Mouse (Mus musculus) mouse embryonic stem cell (cell line): ENCODE results near the gene Actg2.
"Not testable (repeated sequence)": the region's sequence is repeated elsewhere in the genome, so short reads cannot be mapped to it uniquely, and the experiment has no call there.

Experiments used
- in situ Hi-C, 2 experiments: fragments of 300-500 bp; cut with MboI; formaldehyde crosslinking; loops; 1 replicate in 1 of 2; 3 replicates in 1 of 2; pipeline ENCODE4 v1.14.3; 2019 to 2020; ENCODE audit warnings: low sequenced_read_pairs in 2 of 2, low pct_unique_long_range_greater_than_20kb in 1 of 2, mixed read lengths in 1 of 2; ENCODE audit not compliant: unreplicated experiment in 1 of 2

Gene Actg2

DNA sequence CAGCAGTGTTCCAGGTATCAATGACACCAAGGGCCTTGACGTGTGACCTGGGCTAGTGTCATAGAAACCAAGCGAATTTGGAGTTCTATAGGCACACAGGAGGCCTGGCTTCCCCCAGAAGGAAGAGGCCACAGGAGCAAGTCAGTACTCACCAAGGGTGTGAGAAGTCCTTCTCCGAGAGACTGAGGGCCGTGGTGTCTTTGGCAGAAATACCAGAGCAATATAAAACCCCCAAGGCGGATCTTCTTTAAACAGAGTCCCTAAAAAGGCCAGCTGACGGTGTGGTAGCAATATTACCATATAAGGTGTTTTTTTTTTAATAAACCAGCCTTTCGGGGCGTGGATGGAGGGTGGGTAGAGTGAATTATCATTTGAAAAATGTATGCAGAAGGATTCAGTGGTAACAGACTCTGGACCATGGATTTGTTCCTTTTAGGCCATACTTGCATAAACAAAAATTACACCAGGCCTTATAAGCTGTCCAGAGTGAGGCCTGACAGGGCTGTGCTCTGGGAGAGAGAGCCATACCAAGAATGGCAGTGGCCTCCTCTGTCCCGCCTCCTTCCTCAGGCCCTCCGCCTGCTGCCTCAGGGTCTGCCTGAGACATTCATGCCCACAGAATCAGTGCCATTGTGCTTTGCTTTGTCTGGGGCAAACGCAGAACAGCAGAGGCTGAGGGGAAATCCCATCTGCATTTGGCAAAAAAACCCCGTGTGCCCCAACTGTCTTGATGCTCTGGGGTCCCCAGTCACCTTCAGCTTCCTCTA, at the start of gene Actg2:
Gene Actg2, minus strand, starts transcription at position 238 of the 767 bp plus-strand sequence.
- in situ Hi-C loops, result no loop called here

DNA sequence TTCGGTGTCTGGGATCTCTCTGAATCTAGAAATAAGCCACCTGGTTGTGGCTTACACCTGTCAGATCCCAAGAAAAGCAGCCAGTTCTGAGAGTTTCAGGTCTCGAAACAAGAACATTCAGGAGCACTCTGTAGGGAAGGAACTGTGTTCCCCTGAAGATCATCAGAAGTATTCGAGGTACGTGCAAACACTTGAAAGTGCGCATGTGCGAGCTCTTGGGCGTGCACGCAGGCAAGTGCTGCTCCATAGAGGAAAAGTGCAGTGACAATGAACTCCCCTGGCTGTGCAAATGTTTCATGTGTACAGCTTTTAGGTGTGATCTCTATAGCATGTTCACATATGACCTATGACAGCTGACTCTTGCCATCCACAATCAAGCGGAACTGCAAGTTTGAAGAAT, 49.3 kb upstream of the Actg2 start:
- in situ Hi-C loops, result not testable (repeated sequence)

DNA sequence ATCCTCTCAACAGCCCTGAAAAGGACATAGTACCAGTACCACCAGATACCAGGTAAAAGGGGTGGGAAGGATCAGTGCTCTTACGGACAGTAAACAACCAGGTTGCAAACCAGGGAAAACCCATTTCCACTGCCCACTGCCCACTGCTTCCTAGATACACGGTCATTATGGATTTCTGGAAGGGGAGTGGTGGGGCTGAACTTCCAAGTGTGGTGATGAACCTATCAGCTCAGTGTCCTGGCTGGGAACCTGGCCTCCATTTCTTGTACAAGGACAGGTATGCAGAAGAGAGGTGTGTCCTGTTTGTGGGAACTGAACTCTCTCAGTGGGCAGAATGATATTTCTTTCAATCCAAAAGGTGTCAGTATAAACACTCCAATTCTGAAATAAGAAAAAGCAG, 47.5 kb upstream of the Actg2 start:
- in situ Hi-C loops, result no loop called here

- in situ Hi-C loops, result no loop called here
Measured at GRCm38 (mm10) chr6:83582938-83583270, 46.8 kb upstream of the Actg2 start.

GRCm38 (mm10) chr6:83582135-83582937, 46.3 kb upstream of the Actg2 start:
- in situ Hi-C loops, result no loop called here

- in situ Hi-C loops, result no loop called here
Measured at GRCm38 (mm10) chr6:83577534-83577933, 41.5 kb upstream of the Actg2 start.

GRCm38 (mm10) chr6:83575609-83576008, 39.5 kb upstream of the Actg2 start:
- in situ Hi-C loops, result no loop called here

DNA sequence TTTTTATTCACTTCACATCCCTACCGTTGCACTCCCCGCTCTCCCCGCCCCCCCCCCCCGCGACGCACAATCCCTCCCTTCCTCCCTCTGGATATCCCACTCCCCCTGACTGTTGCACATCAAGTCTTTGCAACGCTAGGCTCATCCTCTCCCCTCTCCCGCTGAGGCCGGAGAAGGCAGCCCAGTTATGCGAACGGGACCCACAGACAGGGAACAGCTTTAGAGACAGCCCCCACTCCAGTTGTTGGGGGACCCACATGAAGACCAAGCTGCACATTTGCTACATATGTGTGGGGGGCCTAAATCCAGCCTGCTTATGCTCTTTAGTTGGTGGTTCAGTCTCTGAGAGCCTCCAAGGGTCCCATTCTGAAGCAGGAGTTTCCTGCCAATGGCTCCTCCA, 36.6 kb upstream of the Actg2 start, which contains the start of gene Stambp:
Gene Stambp, minus strand, starts transcription at position 59 of the 400 bp plus-strand sequence.
- in situ Hi-C loops, result no loop called here

- in situ Hi-C loops, result no loop called here
Measured at GRCm38 (mm10) chr6:83571840-83572667, 36.0 kb upstream of the Actg2 start.

- in situ Hi-C loops, result no loop called here
Measured at GRCm38 (mm10) chr6:83568901-83569862, 33.1 kb upstream of the Actg2 start.

- in situ Hi-C loops, result loop anchor here in 1 of 2 experiments (5.0 kb wide), 1 partner anchor 34 kb away; no protein-coding TSS in a partner anchor
Measured at GRCm38 (mm10) chr6:83555972-83556371, 19.9 kb upstream of the Actg2 start.

DNA sequence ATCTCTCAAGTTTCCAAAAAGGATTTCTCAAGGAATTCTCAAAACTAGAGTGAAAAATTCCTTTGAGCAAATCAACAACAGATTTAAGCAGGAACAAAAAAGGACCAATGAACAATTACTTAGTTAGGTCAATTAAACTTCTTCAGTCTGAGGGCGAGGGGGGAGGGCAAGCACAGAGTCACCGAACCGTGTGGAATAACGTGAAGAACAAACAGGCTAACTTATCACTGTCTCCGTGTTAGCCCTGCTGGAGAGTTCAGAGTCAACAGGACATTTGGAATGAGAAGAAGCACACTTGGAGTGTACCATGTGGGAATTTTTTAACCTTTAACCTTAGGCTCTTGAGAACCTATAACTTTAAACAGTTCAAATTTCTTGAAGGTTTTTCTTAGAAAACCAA, 12.3 kb upstream of the Actg2 start:
- in situ Hi-C loops, result no loop called here

DNA sequence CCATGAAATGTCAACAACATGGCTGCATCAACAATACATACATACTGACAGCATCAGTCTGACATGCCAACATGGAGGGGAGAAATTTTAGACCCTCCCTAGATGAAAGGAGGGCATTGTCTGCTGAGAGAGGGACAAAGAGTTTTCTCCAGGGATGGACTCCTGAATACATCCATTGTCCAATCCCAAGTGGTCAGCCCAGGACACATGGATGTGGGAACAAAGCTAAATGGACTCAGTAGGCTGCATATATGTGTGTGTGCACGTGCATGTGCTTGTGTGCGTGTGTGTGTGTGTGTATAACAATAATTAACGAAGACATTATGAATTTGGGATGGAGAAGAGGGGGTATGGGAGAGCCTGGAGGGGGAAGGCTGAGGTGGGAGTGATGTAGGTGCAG, 9.7 kb upstream of the Actg2 start:
- in situ Hi-C loops, result no loop called here

DNA sequence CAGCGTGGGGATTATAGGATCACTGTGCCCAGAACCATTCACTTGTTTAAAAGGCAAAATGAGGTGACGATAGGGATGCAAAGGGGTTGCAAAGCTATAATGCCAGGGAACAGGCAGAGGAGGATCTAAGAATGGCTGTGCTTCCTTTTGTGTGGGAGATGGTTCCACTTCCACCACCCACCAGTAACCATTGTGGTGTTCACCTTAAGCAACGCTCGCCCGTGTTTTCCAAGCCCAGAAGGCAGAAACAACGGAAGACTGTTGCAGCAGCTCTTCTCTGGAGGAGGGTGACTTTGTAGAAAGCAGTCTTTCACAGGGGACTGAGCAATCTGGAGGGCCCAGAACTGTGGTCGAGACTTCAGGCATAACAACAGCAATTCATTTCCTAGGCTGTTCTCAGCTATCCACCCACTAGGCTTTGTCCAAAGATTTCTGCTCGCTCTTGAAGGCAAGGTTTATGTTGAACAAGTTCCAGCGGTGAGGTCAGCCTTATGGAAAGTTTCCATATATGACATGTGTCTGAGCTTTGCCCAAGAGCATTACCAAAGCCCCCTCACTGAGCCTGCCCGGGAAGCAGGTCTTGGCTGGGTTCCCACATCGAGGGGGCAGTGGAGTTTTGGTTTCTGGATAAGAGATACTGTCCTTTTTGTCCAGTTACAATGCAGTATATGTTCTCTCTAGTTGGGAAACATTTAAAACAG, 5.8 kb upstream of the Actg2 start:
- in situ Hi-C loops, result no loop called here

DNA sequence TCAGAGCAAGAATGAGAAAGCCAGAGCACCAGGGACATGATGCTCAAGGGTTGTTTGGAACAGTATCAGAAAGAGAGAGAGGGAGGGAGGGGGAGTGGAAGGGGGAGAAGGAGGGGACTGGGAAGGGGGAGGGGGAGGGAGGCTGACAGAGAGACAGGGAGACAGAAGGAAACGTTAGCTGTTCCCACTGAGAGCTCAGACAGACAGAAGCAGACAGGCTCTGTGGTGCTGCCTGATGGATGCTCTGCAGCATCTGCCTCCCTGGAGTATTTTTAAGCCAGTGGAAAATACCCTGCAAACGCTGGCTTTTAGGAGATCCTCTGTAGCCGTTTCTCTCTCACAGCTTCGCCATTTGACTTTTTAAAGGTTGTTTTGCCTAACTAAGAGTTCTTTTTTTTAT, 4.0 kb upstream of the Actg2 start:
- in situ Hi-C loops, result no loop called here

- in situ Hi-C loops, result no loop called here
Measured at GRCm38 (mm10) chr6:83536795-83537059, 662 bp upstream of the Actg2 start.

DNA sequence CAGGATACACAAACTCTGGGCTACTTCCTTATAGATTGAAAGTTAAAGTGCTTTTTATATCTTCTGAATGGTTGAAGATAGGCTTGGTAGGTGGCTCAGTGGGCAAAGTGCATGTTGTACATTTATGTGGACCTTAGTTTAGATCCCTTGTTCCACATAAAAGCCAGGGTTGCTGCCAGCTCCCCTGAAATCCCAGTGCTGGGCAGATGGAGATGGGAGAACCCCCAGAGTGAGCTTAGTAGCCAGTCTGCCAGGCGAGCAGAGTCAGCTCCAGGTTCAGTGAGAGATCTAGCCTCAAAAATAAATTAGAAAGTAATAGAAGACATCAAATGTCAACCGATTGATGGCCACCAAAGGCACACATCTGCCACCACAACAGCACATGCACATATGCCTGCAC, 3.5 kb downstream of the Actg2 start:
- in situ Hi-C loops, result no loop called here

- in situ Hi-C loops, result loop anchor here in 1 of 2 experiments (5.0 kb wide), 1 partner anchor 34 kb away; no protein-coding TSS in a partner anchor
Measured at GRCm38 (mm10) chr6:83523194-83523593, 12.9 kb downstream of the Actg2 start.
